Mouse (Mus musculus): Measurements from ENCODE around the gene Slc9a2. TPM values are rescaled to one million over a fixed set of nuclear protein-coding genes. Genes with fewer than 3 reads are reported as not detected.
A peak's percentile ranks its signal among the peaks of the same experiment; 100 is the strongest.

Gene Slc9a2
- polyA plus RNA-seq, 1 experiment from 2014 or later = 1.2 TPM

DNA sequence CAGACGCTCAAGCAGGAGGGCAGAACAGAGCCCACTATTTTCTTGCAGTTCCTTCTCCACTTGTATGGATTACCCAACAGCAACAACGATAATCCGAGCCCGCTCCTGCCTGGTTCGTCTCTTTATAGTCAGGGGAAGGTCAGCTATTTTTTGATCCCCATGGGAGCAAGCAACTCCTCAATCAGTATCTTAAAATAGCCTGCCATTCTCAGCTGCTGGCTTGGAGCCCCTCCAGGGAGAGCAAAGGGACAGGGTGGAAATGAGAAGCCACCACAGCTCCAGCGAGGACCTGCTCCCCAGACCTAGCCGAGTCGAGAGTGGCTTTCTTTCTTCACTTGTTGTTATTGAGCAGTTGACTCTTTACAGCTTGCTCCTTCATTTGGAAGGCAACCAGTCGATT lies 125.0 kb downstream of the Slc9a2 start, which contains the start of gene Tmem182:
Gene Tmem182 (plus strand): TSS at position 251 of the 400 bp plus-strand sequence.
- Histone ChIP-seq H3K27me3 (ENCODE audit: control insufficient read depth, insufficient read depth, low read length) (no peaks in the 10 kb centered on the region), H3K27ac (ENCODE audit: low read depth, low read length) (no peak within 1 kb of the TSS), H3K9me3 (ENCODE audit: control insufficient read depth, low read length) (no peaks in the 10 kb centered on the region), H3K4me1 (ENCODE audit: control insufficient read depth, insufficient read depth, low read length) (no peaks in the 10 kb centered on the region), H3K4me3 (ENCODE audit: low read length) (no peak within 1 kb of the TSS), H3K36me3 (ENCODE audit: control insufficient read depth, insufficient read depth, low read length) (no peaks in the 10 kb centered on the region), H3K9ac (ENCODE audit: low read depth, low read length) (no peak within 1 kb of the TSS), H3K4me2 (replicated peaks; ENCODE audit: low read depth, low read length) (no peak within 1 kb of the TSS)
- ATAC-seq (ENCODE audit: low FRiP score, low TSS enrichment) = no peak
- 67% methylated on average over 9 of the region's 9 CpGs for WGBS

- H3K36me3 ChIP-seq (ENCODE audit: control insufficient read depth, insufficient read depth, low read length) = no peaks in the 10 kb centered on the region
- no peak for ATAC-seq (ENCODE audit: low FRiP score, low TSS enrichment)
- H3K27ac ChIP-seq (ENCODE audit: low read depth, low read length) = no peak overlapping the region
- no peaks in the 10 kb centered on the region for H3K27me3 ChIP-seq (ENCODE audit: control insufficient read depth, insufficient read depth, low read length)
- H3K4me1 ChIP-seq (ENCODE audit: control insufficient read depth, insufficient read depth, low read length) = no peaks in the 10 kb centered on the region
- H3K9me3 ChIP-seq (ENCODE audit: control insufficient read depth, low read length) = no peaks in the 10 kb centered on the region
- WGBS = 88% methylated on average over 11 of the region's 11 CpGs
- H3K4me3 ChIP-seq (ENCODE audit: low read length) = no peak overlapping the region
- H3K4me2 ChIP-seq (replicated peaks; ENCODE audit: low read depth, low read length) = no peak overlapping the region
- no peak overlapping the region for H3K9ac ChIP-seq (ENCODE audit: low read depth, low read length)
These were observed 125.5 kb downstream of the Slc9a2 start for GRCm38 (mm10) chr1:40805891-40806290.

GRCm38 (mm10) chr1:40808643-40809042 lies 128.3 kb downstream of the Slc9a2 start:
- Histone ChIP-seq H3K4me3 (ENCODE audit: low read length) (no peak overlapping the region), H3K36me3 (ENCODE audit: control insufficient read depth, insufficient read depth, low read length) (no peaks in the 10 kb centered on the region), H3K27me3 (ENCODE audit: control insufficient read depth, insufficient read depth, low read length) (no peaks in the 10 kb centered on the region), H3K4me1 (ENCODE audit: control insufficient read depth, insufficient read depth, low read length) (no peaks in the 10 kb centered on the region), H3K9me3 (ENCODE audit: control insufficient read depth, low read length) (no peaks in the 10 kb centered on the region), H3K9ac (ENCODE audit: low read depth, low read length) (no peak overlapping the region), H3K4me2 (replicated peaks; ENCODE audit: low read depth, low read length) (no peak overlapping the region), H3K27ac (ENCODE audit: low read depth, low read length) (no peak overlapping the region)
- WGBS = 92% methylated on average over 3 of the region's 3 CpGs
- no peak for ATAC-seq (ENCODE audit: low FRiP score, low TSS enrichment)

DNA sequence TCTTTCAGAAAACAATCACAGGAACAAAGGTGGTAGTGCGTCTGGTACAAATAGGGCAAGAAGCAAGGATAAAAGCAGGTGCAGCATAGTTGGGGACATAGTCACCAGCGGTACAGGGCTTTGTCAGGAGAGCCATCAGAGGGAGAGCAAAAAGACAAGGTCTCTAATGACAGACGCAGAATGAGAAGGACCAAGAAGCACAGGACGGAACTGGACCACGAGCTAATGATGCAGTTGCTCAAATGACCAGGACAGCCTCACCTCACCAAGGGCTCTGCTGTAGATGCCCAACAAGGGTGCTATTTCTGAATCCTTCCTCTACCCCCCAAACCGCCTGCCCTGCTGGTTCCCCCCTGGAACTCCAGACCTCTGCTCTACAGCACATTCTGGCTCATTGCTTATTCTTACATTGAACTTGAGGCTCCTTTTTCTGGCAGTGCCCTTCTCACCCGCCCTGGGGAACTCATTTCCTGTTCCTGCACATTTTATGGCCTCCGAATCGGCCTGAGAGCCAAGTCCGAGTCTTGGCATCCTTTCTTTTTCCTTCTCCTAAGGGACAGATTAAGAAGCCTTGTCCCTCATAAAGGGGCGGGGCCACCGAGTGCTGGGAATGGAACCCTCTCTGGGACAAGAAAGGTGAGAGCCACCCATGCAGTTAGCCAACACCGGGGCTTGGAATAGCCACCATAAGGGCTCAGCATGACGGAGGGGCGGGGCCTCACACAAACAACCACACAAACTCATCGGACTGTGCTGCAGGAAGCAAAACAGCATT lies 134.9 kb downstream of the Slc9a2 start:
- H3K4me2 ChIP-seq (replicated peaks; ENCODE audit: low read depth, low read length) = peak overlapping the region; percentile 32
- H3K9me3 ChIP-seq (ENCODE audit: control insufficient read depth, low read length) = no peaks in the 10 kb centered on the region
- no peak overlapping the region for H3K9ac ChIP-seq (ENCODE audit: low read depth, low read length)
- WGBS = 44% methylated on average over 16 of the region's 16 CpGs
- peak; percentile 60; the same call in 1 of the 2 replicates for ATAC-seq (ENCODE audit: low FRiP score, low TSS enrichment)
- no peaks in the 10 kb centered on the region for H3K4me1 ChIP-seq (ENCODE audit: control insufficient read depth, insufficient read depth, low read length)
- H3K4me3 ChIP-seq (ENCODE audit: low read length) = no peak overlapping the region
- no peaks in the 10 kb centered on the region for H3K27me3 ChIP-seq (ENCODE audit: control insufficient read depth, insufficient read depth, low read length)
- H3K27ac ChIP-seq (ENCODE audit: low read depth, low read length) = no peak overlapping the region
- no peaks in the 10 kb centered on the region for H3K36me3 ChIP-seq (ENCODE audit: control insufficient read depth, insufficient read depth, low read length)

Other genes starting within 250 kb of the Slc9a2 start
- 0.16 and 0.37 TPM in 2 replicates for gene Il18r1, start 215.0 kb upstream of the Slc9a2 start, polyA plus RNA-seq (2014; fragmentation: Nextera tagmentation; extraction: Ambion mirVana)
- gene Il18rap, start 165.2 kb upstream of the Slc9a2 start, polyA plus RNA-seq (2014; fragmentation: Nextera tagmentation; extraction: Ambion mirVana) = 0.09 and 0.11 TPM in 2 replicates
- 0.21 and 0.37 TPM in 2 replicates for gene Slc9a4, start 100.5 kb upstream of the Slc9a2 start, polyA plus RNA-seq (2014; fragmentation: Nextera tagmentation; extraction: Ambion mirVana)
- 2.4 and 4.5 TPM in 2 replicates for gene Mfsd9, start 110.1 kb downstream of the Slc9a2 start, polyA plus RNA-seq (2014; fragmentation: Nextera tagmentation; extraction: Ambion mirVana)
- gene Tmem182, start 125.0 kb downstream of the Slc9a2 start, polyA plus RNA-seq (2014; fragmentation: Nextera tagmentation; extraction: Ambion mirVana) = 0.50 TPM in 1 of 2 replicates, not detected in the other

Data from kidney, embryonic 14.5 days (tissue).